Mouse (Mus musculus) brain, embryonic 14.5 days (tissue): Measurements from ENCODE around the gene Izumo2. TPM values are rescaled to one million over a fixed set of nuclear protein-coding genes. Genes with fewer than 3 reads are reported as not detected.
"Not testable (repeated sequence)": the region's sequence is repeated elsewhere in the genome, so short reads cannot be mapped to it uniquely, and the experiment has no call there.

Experiments used
- DNase-seq: peaks from one replicate; pipeline ENCODE4 v3.0.0-alpha.2; 2011; ENCODE audit warnings: low read depth
- CTCF ChIP-seq: fragments of 200-500 bp; IDR thresholded peaks from 2 replicates; pipeline ENCODE4 v1.5.1; 2012; ENCODE audit warnings: inconsistent platforms, mild to moderate bottlenecking, moderate library complexity, borderline replicate concordance; ENCODE audit not compliant: insufficient read depth, insufficient read length; ENCODE audit errors: extremely low read depth
- POLR2A ChIP-seq: fragments of 200-500 bp; IDR thresholded peaks from 2 replicates; pipeline ENCODE4 v1.6.1; 2012; ENCODE audit warnings: mild to moderate bottlenecking, inconsistent platforms, borderline replicate concordance; ENCODE audit not compliant: poor library complexity, insufficient read depth, insufficient read length, severe bottlenecking; ENCODE audit errors: extremely low read depth
- polyA plus RNA-seq: library from polyadenylated mRNA; depleted of rRNA; stranded (reverse); fragments of >200 nt; gene quantifications from 2 replicates; pipeline ENCODE4 v1.2.3, GENCODE M21; 2012; rRNA removed

The Izumo2 gene
- polyA plus RNA-seq, 1 experiment, result not detected

DNA sequence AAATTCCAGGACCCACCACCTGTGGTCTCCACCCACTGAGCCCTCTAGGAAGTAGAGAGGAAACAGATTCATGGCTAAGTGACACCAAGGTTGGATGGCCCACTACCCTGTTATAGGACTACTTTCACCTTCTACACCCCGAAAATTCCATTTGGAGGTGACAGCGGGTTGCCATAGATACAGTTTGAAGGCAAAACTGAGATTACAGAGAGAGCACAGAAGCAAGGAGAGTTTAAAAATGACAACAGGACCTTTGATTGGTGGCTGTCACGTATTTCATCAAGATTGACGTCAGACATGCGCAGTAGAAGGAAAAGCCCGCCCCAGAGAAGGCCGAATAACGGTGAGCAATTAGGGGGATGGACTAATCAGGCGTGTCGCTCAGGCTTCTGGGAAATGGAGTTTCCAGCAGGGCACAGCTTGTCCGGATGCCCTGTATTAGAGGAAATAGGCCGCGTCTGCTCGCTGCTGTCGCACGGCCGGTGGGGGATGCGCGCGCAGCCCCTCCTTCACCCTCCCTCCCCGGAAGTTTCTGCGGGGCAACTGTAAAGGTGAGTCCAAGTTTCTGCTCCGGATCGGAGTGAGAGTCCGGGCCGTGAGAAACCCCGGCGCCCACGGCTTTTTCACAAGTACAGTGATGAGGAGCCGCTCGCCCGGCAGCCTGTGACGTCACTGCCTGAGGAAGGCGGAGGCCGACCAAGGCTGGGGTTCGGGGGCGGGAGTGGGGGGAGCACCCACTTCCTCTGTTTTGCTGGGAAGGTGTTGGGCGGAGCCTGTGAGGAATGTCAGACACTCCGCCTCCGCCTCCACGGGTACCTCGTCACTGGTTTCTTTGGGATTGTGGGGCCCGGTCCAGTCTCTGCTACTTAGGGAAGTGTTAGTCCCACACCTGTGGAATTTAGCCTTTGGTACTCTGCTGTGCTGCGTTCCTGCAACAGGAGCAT lies 39.8 kb downstream of the Izumo2 start, which contains the start of gene Vrk3:
TSS of gene Vrk3 (plus strand) at position 313 of the 944 bp plus-strand sequence.
- TF ChIP-seq CTCF (no peak), POLR2A (peak; percentile 19; the same call in 1 of the 2 replicates)
- peak; percentile 99 for DNase-seq

GRCm38 (mm10) chr7:44750950-44751349 lies 42.4 kb downstream of the Izumo2 start, which contains the start of gene Zfp473:
Zfp473 (minus strand) TSS chr7:44751050.
- not testable (repeated sequence) for DNase-seq

GRCm38 (mm10) chr7:44757164-44757563 lies 48.6 kb downstream of the Izumo2 start:
- no peak for TF ChIP-seq CTCF
- TF ChIP-seq POLR2A, result no peak
- no peak for DNase-seq

- TF ChIP-seq POLR2A (no peak), CTCF (no peak)
- DNase-seq, result no peak
Measured at GRCm38 (mm10) chr7:44760366-44760765, 51.8 kb downstream of the Izumo2 start.

- no peak for DNase-seq
- no peak for TF ChIP-seq CTCF
Measured at GRCm38 (mm10) chr7:44768129-44768528, 59.6 kb downstream of the Izumo2 start.

Other genes with a start within 250 kb of the Izumo2 start
- 29.8 and 30.6 TPM in 2 replicates for gene Aspdh, start 243.4 kb upstream of the Izumo2 start, polyA plus RNA-seq
- gene Josd2, start 240.8 kb upstream of the Izumo2 start, polyA plus RNA-seq, result 70.6 and 118 TPM in 2 replicates
- 218 and 287 TPM in 2 replicates for gene Emc10, start 212.2 kb upstream of the Izumo2 start, polyA plus RNA-seq
- 31.7 and 47.3 TPM in 2 replicates for gene Fam71e1, start 212.2 kb upstream of the Izumo2 start, polyA plus RNA-seq
- gene Mybpc2, start 184.1 kb upstream of the Izumo2 start, polyA plus RNA-seq, result not detected in 2 replicates
- 0.11 and 0.19 TPM in 2 replicates for gene Spib, start 176.7 kb upstream of the Izumo2 start, polyA plus RNA-seq
- gene Pold1, start 159.9 kb upstream of the Izumo2 start, polyA plus RNA-seq, result 38.4 and 70.1 TPM in 2 replicates
- 79.7 and 96.8 TPM in 2 replicates for gene Nr1h2, start 154.8 kb upstream of the Izumo2 start, polyA plus RNA-seq
- gene Napsa, start 136.4 kb upstream of the Izumo2 start, polyA plus RNA-seq, result 0.16 and 0.42 TPM in 2 replicates
- gene Kcnc3, start 118.1 kb upstream of the Izumo2 start, polyA plus RNA-seq, result 16.6 and 27.2 TPM in 2 replicates
- gene Myh14, start 37.9 kb upstream of the Izumo2 start, polyA plus RNA-seq, result 0.72 and 1.8 TPM in 2 replicates
- gene Vrk3, start 39.7 kb downstream of the Izumo2 start, polyA plus RNA-seq, result 31.1 and 45.0 TPM in 2 replicates
- gene Zfp473, start 42.3 kb downstream of the Izumo2 start, polyA plus RNA-seq, result 1.0 and 1.1 TPM in 2 replicates
- 73.9 and 96.1 TPM in 2 replicates for gene Nup62, start 107.3 kb downstream of the Izumo2 start, polyA plus RNA-seq
- 0.42 and 0.59 TPM in 2 replicates for gene Il4i1, start 107.6 kb downstream of the Izumo2 start, polyA plus RNA-seq
- 24.8 and 36.4 TPM in 2 replicates for gene Atf5, start 107.9 kb downstream of the Izumo2 start, polyA plus RNA-seq
- 141 and 160 TPM in 2 replicates for gene Akt1s1, start 140.2 kb downstream of the Izumo2 start, polyA plus RNA-seq
- 96.8 and 124 TPM in 2 replicates for gene Tbc1d17, start 140.3 kb downstream of the Izumo2 start, polyA plus RNA-seq
- gene Pnkp, start 148.4 kb downstream of the Izumo2 start, polyA plus RNA-seq, result 33.1 and 42.3 TPM in 2 replicates
- gene Ptov1, start 161.0 kb downstream of the Izumo2 start, polyA plus RNA-seq, result 927 and 1,026 TPM in 2 replicates
- 205 and 206 TPM in 2 replicates for gene Med25, start 184.0 kb downstream of the Izumo2 start, polyA plus RNA-seq
- gene Fuz, start 187.3 kb downstream of the Izumo2 start, polyA plus RNA-seq, result 29.7 and 47.4 TPM in 2 replicates
- 165 and 185 TPM in 2 replicates for gene Ap2a1, start 220.8 kb downstream of the Izumo2 start, polyA plus RNA-seq
- gene Tsks, start 234.5 kb downstream of the Izumo2 start, polyA plus RNA-seq, result 0.04 and 0.05 TPM in 2 replicates